Mouse (Mus musculus) retina, adult 2 months (tissue): ENCODE measurements around the gene Zfp770.
"Not testable (repeated sequence)": the region's sequence is repeated elsewhere in the genome, so short reads cannot be mapped to it uniquely, and the experiment has no call there.

Experiments used
- DNase-seq: peaks from one replicate; pipeline ENCODE4 v3.0.0-alpha.2; 2012; ENCODE audit warnings: low read depth, low spot score

Gene Zfp770

GRCm38 (mm10) chr2:114200932-114201559, at the start of gene Zfp770:
Gene Zfp770, minus strand, starts transcription at chr2:114201469.
- DNase-seq: peak; percentile 77

GRCm38 (mm10) chr2:114249440-114249839, 48.2 kb upstream of the Zfp770 start:
- DNase-seq: no peak

DNA sequence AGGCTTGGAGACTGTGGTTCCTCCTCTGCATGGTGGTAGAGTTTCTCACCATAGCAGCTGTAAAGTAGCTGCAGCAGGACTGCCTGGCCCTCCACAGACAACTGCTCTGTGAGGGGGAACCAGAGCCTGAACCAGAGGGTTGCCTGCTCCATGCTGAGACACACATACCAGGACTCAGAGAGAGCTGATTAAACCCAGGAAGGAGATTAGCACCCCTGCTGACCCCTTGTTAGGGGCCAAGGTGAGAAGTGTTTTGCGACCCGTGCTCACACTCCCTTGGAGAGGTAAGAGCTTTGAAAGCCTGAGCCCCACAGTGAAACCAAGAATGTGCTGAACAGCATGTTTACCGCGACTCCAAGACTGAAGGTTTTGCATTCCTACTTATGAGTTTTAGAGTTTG, 36.4 kb upstream of the Zfp770 start:
- no peak for DNase-seq

DNA sequence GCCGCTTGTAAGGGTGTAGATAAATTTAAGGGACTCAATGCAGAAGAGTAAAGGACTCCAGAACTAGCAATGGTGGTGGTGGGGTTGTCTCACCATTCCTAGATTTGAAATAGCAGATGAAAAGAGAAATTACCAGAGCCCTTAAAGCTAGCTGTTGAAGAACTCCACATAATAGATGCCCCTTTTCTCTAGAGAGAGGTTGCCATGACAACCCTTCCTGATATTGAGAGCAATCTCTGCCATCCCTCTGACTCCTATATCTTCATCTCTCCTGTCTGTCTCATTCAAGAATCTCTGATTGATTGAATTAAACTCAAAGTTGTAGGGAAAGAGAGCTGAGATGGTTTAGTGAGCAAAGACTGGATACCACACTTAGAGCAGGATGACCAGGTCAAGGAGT, 35.3 kb upstream of the Zfp770 start:
- no peak for DNase-seq

DNA sequence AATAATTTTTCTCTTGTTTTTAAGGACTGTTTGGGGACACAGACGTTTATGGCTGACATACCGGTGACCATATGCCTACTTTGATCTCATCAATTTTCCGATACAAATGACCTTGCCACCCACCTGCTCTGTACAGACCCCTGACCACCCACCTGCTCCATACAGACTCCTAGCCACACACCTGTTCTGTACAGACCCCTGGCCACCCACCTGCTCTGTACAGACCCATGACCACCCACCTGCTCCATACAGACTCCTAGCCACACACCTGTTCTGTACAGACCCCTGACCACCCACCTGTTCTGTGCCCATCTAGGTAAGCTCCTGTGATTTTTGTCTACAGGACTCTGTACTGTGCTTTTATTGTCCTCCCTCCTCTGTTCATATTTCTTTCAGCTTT, 34.3 kb upstream of the Zfp770 start:
- no peak for DNase-seq

DNA sequence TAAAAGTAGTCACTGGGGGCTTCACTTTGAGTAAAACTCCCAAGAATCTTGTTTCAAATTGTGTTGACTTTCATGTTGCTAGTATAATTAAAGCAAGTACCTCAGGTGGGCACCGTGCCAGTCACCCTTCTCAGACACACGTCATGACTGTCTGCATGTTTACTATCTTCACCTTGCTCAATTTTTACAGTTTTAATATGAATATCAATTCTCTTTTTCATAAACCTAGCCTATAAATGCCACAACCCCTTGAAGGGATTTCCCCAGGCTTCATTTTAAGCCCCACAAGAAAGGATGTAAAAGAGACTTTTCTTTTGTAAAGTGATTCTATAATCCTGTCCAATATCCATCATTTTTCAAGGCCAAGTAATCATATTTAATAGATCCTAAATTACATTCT, 30.0 kb upstream of the Zfp770 start:
- no peak for DNase-seq

- no peak for DNase-seq
Measured at GRCm38 (mm10) chr2:114228672-114229071, 27.4 kb upstream of the Zfp770 start.

DNA sequence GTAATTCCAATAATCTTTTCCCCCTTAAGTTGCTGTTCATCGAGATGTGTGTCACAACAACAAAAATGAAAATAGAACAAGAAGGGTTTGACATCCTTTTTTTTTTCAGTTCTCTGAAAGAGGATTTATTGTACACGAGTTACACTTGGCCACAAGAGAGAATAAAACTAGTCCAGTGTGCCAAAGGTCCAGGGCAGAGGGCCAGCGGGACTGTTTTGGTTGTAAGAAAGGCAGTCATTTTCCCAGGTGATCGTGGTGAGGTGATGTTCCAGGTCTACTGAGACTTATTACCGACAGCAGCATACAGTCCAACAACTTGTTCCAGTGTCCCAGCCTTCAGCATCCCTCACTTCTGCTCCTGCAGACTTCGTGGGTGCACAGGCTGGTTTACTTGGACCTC, 3.8 kb upstream of the Zfp770 start:
- no peak for DNase-seq

- no peak for DNase-seq
Measured at GRCm38 (mm10) chr2:114201574-114201973, 305 bp upstream of the Zfp770 start.

DNA sequence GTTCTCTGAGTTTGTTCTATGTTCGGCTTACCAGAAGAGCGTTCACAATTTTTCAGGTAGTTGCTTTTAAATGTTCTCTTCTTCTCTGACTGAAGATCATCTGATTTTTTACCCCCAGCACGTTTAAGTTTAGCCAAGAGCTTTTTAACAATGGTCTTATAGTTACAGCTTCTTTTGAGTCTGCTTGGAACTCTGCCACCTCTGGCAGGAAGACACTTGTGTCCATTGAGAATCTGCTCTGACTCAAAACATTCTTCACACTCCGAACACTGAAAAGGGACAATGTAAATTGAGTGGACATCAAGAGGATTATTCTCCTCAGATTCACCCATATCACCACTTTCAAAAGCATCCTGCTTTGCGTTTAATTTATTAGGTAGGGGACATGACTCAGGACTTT, 4.8 kb downstream of the Zfp770 start:
- DNase-seq: no peak

GRCm38 (mm10) chr2:114186924-114187323, 14.3 kb downstream of the Zfp770 start, which contains the start of gene Aqr:
Gene Aqr, minus strand, starts transcription at chr2:114187024.
- not testable (repeated sequence) for DNase-seq

DNA sequence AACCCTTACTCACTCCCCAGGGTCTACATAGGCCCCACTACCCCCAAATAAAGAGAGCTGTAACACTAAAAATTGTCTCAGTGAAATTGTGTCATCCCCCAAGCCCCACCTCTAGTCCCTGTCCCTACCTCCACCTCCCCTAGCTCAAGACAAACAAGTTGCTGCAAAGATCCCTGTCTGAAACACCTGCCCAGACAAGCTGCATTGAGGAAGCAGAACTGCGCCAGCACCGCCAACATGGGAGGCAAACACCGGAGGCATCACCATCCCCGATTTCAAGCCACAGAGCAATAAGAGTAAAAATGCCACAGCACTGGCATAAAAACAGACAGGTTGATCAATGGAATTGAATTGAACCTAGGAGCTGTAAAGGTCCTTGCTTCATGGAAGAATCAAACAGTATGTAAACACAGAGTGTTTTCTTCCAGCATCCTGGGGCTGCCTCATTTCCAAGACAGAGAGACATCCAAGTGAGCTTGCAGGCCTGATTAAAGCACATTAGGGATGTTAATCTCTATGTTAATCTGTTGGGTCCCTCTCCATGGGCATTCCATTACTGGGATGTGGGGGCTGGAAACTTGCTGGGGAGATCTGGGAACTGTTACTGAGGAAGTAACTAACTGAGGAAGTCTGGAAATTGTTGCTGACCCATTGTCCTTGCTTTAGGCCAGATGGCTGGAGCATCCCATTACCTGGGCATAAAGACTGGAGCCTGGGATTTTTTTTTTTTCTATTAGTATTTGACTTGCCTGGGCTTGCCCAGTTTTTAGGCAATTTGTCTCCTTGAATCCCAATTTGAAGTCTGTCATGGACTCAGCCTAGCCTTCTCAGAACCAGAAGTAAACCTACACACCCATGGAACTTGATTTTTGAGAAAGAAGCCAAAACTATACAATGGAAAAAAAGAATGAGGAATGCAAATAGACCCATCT, 23.2 kb downstream of the Zfp770 start:
- DNase-seq: no peak

GRCm38 (mm10) chr2:114174651-114175484, 26.4 kb downstream of the Zfp770 start:
- peak; percentile 78 for DNase-seq

GRCm38 (mm10) chr2:114173248-114173647, 28.0 kb downstream of the Zfp770 start:
- DNase-seq: no peak

DNA sequence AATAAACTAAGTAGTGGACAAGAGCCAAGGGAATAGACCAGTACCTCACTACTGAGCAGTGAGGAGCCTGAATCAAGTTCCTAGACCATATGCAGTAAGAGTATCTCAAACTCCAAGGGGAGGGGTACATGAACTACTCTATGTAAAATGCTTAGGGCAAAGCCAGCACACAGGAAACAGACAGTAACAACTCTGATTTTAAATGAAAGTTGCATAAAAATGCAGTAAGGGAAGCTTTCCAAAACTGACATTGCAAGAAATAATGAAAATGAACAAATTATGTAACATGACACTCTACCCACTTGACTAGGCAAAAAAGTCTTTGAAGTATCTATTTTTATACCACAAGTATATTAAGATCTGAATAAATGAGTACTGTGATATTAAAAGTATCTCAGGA, 33.4 kb downstream of the Zfp770 start:
- DNase-seq: no peak

GRCm38 (mm10) chr2:114161978-114162377, 39.3 kb downstream of the Zfp770 start:
- no peak for DNase-seq

GRCm38 (mm10) chr2:114157345-114157744, 43.9 kb downstream of the Zfp770 start:
- DNase-seq: no peak

- DNase-seq: no peak
Measured at GRCm38 (mm10) chr2:114156639-114157038, 44.6 kb downstream of the Zfp770 start.

- DNase-seq: no peak
Measured at GRCm38 (mm10) chr2:114153247-114153646, 48.0 kb downstream of the Zfp770 start.

DNA sequence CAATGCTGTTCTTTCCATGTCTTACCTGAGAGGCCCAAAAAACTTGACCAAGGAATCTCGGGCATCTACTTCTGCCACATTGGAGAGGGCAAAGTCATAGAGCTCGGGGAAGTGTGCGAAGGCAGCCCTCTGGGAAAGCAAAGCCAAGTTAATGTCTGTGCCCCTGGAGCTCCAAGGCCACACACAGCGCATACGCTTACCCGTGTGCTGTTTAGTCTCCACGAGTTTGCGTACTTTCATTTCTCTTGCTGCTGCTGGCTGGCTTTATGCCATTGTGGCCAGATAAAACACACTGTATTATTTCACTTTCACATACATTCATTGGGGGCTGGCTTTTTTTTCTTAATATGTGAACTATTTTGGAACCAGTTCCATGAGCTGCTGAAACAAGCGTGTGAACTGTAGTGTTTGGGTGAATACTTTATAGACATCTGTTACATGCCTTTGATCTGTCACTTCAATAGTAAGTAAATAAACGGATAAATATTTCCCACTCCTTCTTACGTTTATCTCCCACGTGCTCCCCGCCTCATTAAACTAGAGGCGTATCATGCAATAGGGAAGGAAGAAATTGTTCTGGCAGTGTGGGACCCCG, 54.3 kb downstream of the Zfp770 start:
- DNase-seq: no peak

DNA sequence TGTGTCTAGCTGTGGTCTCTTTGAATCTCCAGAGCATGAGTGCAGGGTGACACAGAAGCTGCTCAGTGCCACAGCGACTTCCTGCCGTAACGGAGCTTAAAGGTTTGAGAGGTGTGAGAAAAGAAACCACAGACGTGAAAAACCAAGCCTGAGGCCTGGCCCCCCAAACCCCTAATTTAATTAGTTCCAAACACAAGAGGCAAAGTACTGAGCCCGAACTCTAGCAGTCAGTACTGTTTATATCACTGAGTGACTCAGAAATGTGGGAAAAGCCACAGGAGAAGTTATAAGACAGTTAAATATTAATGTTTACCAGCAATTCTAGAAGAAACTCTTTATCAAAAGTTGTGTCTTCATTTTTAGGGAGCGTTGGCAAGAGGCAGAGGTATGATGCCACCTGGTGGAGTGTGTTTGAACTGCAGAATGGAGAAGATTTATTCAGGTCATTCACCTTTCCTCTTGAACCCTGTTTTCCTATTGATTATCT, 55.9 kb downstream of the Zfp770 start:
- peak; percentile 44 for DNase-seq
